In the genomic region with DNA sequence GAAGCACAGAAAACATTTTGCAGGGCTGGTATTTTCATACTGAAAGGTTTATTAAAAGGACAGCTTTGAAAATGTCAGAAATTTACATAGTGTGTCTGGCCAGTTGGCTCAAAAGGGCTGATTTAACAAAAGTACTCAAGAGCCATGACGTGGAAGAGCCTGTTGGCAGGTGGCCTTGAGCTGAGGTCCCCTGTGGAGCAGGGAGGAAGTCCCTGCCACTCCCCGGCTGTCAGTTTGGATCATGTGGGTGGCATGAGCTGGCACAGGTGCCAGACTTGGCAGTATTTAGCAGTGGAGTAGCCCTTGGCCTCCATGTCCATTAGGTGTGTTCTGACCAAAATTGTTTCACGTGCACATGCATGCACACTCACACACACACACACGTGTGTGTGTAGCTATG, we compare ENCODE assay signal across 10 mouse cellular contexts. TPM values are rescaled to one million over a fixed set of nuclear protein-coding genes. Genes with fewer than 3 reads are reported as not detected.
A peak's percentile ranks its signal among the peaks of the same experiment; 100 is the strongest.
DNase-seq lines count a peak whose midpoint lies in the region; ATAC-seq and TF ChIP-seq lines count a peak whose summit lies in the region.
"Had no signal": no experiment of that assay in that cellular context is flagged by ENCODE, and none has a peak within 500 bp of the region (broad histone marks: within the 10 kb centered on the region; RNA-seq: fewer than 3 reads in every experiment).

No protein-coding gene starts in this region.

- TF ChIP-seq CTCF in gastrocnemius, adult 2 months (IDR thresholded peaks at IDR 0.05): no peak

- no peaks in the 10 kb centered on the region for H3K4me1 ChIP-seq in kidney, embryonic 14.5 days (ENCODE audit: control insufficient read depth, insufficient read depth, low read length)

- H3K4me2 ChIP-seq in kidney, embryonic 14.5 days (replicated peaks; ENCODE audit: low read depth, low read length): no peak overlapping the region

- WGBS in kidney, embryonic 14.5 days: 77% methylated on average over 4 of the region's 4 CpGs

- peak; percentile 43 for DNase-seq in gastrocnemius, adult 2 months
- DNase-seq in gastrocnemius, postnatal 14 days: no peak
- peak; percentile 38 to 45 for DNase-seq in right cerebral cortex, postnatal 10 days (ENCODE audit: low spot score in 2 of 2)
- DNase-seq in right cerebral cortex, adult 2 months (ENCODE audit: low spot score in 2 of 2): no peak
- peak; percentile 99 for DNase-seq in cerebellum, postnatal 14 days
- no peak for DNase-seq in layer of hippocampus, adult 9-10 months (ENCODE audit: low spot score)
- DNase-seq in thymus, postnatal 10 days (ENCODE audit: low spot score in 2 of 2): no peak
- DNase-seq: kidney, adult 2 months had no signal

- intact Hi-C loops in gastrocnemius, adult 2 months (cut with DNase I): no loop called here
- intact Hi-C loops in gastrocnemius, postnatal 14 days (cut with DNase I; ENCODE audit: low total_unique reads): no loop called here

- no peaks in the 10 kb centered on the region for H3K9me3 ChIP-seq in kidney, embryonic 14.5 days (ENCODE audit: control insufficient read depth, low read length)

- H3K4me3 ChIP-seq in gastrocnemius, adult 2 months: no peak overlapping the region
- no peak overlapping the region for H3K4me3 ChIP-seq in kidney, embryonic 14.5 days (ENCODE audit: low read length)

- no peak overlapping the region for H3K9ac ChIP-seq in kidney, embryonic 14.5 days (ENCODE audit: low read depth, low read length)
- H3K9ac ChIP-seq: liver, embryonic 14.5 days had no signal

- H3K27me3 ChIP-seq in kidney, embryonic 14.5 days (ENCODE audit: control insufficient read depth, insufficient read depth, low read length): no peaks in the 10 kb centered on the region

- no peaks in the 10 kb centered on the region for H3K36me3 ChIP-seq in kidney, embryonic 14.5 days (ENCODE audit: control insufficient read depth, insufficient read depth, low read length)

- no peak overlapping the region; the same call in 1 of the 2 replicates for H3K27ac ChIP-seq in gastrocnemius, adult 2 months
- no peak overlapping the region for H3K27ac ChIP-seq in kidney, embryonic 14.5 days (ENCODE audit: low read depth, low read length)
- H3K27ac ChIP-seq: liver, embryonic 14.5 days had no signal

- ATAC-seq in kidney, embryonic 14.5 days (ENCODE audit: low FRiP score, low TSS enrichment): no peak

RNA-seq across cellular contexts. Expression of gene Hsbp1, which starts 59.4 kb away (rescaled TPM):
- 100 to 1,000 TPM; 132 to 151 TPM for total RNA-seq in gastrocnemius, adult 2 months (2021)
- 100 to 1,000 TPM; 158 to 164 TPM for total RNA-seq in gastrocnemius, postnatal 14 days (2021)
- 305 and 387 TPM in 2 replicates for polyA plus RNA-seq in kidney, embryonic 14.5 days (2014; fragmentation: Nextera tagmentation; extraction: Ambion mirVana)

Comparison
In these comparisons a context has a peak if more than half of its experiments do, and no peak if none do; other contexts are left out.
1. DNase-seq: peak in gastrocnemius, adult 2 months (single experiment), right cerebral cortex, postnatal 10 days (2 of 2) and cerebellum, postnatal 14 days (2 of 2); none in gastrocnemius, postnatal 14 days (single experiment), right cerebral cortex, adult 2 months (0 of 2), layer of hippocampus, adult 9-10 months (single experiment) and thymus, postnatal 10 days (0 of 2).